Mouse (Mus musculus) erythroid progenitor cell, adult 5-6 weeks (primary cell): Measurements from ENCODE around the gene Rnaseh2c. TPM values are rescaled to one million over a fixed set of nuclear protein-coding genes. Genes with fewer than 3 reads are reported as not detected.

Experiments used
- ATAC-seq: replicated peaks from 2 replicates; pipeline ENCODE4 v1.8.0; 2016; ENCODE audit warnings: moderate number of reproducible peaks, mild to moderate bottlenecking, moderate TSS enrichment, inconsistent platforms; ENCODE audit not compliant: poor library complexity, low FRiP score, severe bottlenecking
- total RNA-seq, 2 experiments: library from RNA; stranded (forward) in 1 of 2; stranded (reverse) in 1 of 2; fragments of 150-400 nt in 1 of 2; fragments of 186-747, 209-891 nt in 1 of 2; gene quantifications; 2 replicates each; pipeline versions ENCODE4 v1.2.3 to v1.2.4; 2015 to 2017; ENCODE audit warnings: low replicate concordance in 2 of 2

Gene Rnaseh2c
- total RNA-seq (2015; ENCODE audit: low replicate concordance) (87.2 and 123 TPM in 2 replicates), total RNA-seq (2017; ENCODE audit: low replicate concordance) (36.2 and 100.0 TPM in 2 replicates)

DNA sequence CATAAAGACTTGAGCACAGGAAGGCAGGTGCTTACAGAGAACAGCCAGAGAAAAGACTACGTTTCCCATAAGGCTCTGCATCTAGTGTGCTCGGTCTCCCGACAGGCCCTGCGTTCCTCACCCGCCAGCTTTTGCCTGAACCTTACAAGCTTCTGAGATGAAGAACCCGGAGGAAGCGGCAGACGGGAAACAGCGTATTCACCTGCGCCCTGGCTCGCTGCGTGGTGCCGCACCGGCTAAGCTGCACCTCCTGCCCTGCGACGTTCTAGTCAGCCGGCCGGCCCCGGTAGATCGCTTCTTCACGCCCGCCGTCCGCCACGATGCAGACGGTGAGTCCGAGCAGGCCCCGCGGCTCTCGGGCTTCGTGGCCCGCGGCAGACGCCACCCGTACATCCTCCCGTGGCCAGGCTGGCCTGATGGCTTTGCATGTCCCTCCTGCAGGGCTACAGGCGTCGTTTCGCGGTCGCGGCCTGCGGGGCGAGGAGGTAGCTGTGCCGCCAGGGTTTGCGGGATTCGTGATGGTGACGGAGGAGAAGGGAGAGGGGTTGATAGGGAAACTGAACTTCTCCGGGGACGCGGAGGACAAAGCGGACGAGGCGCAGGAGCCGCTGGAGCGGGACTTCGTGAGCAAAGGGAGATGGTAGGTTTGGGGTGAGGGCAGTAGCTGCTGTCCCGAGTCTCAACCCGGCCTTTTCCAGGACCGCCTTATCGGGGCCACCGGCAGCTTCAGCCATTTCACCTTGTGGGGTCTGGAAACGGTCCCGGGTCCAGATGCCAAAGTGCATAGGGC, at the start of gene Rnaseh2c:
Gene Rnaseh2c (plus strand): TSS at position 122 of the 790 bp plus-strand sequence.
- peak; percentile 91 for ATAC-seq

DNA sequence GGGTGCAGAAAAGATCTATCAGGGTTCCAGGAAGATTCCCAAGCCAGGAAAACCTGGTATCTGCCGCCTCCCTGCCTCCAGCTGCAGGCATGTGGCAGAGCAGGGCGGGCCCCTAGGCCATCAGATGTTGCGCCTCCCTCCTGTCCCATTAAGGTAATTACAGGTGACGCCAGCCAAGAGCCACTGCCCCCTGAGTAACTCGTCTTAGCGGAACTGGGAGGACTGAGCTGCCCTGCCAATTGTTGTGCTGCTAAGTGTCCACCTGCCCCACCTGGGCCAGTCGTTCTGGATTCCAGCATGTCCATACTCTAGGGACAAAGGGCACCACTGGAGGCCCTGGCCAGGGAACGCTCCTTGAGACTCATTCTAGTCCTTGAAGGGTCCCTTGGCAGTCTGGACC, 47.9 kb upstream of the Rnaseh2c start:
- no peak for ATAC-seq

DNA sequence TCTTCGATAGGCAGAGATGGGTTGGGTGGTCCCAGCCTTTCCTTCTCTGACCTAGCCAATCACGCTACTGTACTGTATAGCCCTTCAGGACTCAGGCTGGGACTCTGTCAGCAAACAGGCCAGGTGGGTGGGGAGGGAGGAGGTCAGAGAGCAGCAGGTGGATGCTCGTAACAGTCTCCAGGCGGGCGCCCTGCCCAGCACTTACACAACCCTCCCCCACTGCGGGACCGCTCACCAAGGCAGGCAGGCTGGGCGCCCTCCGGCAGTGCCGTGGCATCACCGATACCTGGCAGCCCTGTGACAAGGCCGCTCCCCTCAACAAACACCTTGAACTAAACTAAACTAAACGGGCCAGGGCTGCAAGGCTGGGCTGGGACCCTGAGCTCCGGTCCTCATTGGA, 47.5 kb upstream of the Rnaseh2c start:
- ATAC-seq = no peak

DNA sequence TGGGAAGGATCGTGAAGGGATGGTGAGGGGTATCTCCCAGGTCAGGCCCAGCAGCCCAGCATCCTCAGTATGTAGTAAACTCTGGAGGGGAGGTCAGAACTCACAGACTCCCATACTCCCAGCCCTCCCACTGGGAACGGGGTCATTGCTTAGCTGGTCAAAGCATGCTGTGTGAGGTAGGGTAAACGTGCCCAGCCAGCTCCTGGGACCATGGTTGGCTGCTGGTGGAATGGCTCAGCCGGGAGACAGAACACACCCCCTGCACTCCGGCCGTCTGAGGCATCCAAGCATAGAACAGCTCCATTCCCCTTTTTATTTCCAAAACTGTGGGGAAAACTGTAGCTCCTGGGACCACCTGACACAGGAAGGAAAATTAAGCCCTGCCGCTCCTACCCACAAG, 43.5 kb upstream of the Rnaseh2c start:
- ATAC-seq = no peak

DNA sequence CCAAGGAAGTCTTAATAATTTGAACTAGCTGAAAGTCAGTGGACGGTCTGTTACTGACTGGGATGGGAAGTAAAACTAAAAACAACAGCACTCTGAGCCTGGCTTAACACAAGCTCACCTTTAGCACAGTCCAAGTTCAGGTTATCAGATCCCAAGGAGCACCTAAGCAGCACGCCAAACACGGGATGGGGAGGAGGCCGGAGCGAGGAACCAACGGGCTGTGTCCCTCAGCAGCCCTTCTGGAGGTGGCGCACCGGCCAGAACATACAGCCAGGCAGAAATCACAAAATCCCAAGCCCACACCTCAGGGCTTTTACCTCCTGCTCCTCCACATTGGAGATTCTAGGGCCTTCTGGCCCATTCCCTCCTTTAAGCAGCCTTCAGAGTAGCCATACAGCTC, 42.9 kb upstream of the Rnaseh2c start:
- no peak for ATAC-seq

DNA sequence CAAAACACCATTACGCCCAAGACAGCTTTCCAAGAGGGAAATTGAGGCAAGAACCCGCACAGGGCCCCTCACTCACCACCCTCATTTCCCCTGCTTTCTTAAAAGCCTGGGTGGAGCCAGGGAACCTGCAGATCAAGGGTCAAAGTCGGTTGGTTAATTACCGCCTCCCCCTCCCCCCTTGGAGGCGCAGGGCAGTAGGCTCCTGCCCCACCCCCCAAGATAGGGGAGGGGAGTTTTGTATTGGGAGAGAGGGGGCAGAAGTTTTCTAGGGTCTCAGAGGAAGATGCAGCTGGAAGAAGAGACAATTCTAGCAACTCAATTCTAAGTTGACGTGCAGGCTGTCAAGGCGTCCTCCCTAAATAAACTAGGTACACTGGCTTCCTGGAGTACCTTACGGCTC, 42.4 kb upstream of the Rnaseh2c start:
- no peak for ATAC-seq

DNA sequence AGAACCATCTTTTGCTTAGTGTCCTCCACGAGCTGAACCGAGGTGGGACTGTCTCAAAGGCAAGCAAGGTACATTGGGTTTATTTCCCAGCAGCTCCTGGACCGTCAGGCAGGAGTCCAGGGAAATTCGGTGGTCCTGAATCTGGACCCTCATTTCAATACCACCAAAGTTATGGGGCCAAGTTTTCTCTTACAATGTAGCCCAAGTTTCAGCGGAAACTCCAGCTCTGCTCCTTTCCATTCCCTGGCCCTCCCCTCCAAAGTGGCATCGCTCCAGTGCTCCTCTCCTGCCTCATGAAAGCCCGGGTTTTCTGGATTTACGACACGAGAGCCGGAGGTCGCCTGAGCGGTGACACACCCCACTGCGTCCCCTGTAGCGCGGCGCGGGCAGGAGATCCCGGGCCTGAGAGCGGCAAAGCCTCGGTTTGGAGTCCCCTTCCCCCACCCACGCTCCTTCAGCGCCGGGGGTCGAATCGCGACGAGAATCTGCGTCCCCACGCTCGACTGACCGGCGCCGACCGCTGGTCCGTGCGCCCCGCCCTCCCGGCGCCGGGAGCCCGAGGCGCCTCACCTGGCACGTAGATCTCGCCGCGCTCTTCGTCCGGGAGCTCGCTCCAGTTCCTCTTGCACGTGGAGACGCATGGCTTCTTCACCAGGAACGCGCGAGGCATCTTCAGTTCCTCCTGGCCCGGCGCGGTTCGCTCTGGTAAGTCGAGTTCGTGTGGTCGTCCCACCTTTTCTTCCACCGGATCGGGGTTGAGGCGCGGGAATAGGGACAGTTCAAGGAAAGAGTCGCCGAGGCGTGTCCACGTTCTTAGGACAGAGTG, 41.8 kb upstream of the Rnaseh2c start:
- ATAC-seq = no peak

DNA sequence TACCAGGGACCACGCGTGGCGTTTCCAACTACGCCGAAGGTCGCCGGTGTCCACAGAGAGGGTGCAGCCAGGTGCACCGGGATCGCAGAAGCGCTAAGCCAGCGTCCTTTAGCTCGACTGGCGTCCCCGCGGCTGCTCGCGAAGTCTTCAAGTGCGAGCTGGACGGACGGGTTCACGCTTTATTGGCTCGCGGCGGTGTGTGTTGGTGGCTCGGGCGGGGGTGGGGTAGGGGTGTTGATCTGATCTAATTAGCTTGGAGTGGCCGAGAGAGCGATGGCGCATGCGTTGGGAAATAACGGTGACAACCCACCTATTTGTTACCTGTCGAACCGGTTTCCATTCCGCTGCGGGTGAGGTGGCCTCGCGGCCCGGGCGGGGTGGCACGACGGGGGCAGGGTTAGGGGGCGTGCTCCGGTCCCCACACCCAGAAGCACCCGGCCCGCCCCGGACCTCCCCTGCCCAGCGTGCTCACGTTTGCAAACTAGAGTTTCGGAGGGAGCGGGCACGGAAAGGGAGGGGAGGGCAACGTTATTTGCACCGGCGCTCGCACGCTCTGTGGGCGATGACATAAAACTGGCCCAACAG, 41.1 kb upstream of the Rnaseh2c start, which contains the start of gene Ovol1:
Gene Ovol1 (minus strand): TSS at position 190 of the 585 bp plus-strand sequence.
- no peak for ATAC-seq

DNA sequence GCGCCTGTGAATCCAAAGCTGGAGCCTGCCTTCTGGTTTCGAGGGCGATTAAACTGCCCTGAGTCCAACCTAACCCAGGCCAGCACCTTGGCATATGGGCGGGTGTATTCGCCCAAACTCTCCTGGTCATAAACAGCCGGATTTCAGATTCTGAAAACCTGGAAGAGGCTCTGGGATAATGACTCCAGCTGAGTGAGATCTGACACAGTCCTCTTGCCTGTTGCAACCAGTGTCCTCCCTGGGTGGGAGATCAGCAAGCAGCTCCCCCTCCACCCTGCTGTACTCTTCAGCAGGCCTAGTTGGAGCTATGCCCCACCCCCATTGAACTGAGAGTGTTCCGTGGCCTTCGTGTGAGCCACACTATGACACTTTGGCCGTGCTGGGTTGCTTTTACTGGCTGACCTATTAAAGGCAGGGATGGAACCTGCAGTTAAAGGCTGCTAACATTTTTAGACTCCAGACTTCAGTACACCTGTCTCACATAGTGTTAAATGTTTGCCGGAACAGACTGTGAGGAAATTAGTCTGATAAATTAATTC, 40.4 kb upstream of the Rnaseh2c start:
- no peak for ATAC-seq

DNA sequence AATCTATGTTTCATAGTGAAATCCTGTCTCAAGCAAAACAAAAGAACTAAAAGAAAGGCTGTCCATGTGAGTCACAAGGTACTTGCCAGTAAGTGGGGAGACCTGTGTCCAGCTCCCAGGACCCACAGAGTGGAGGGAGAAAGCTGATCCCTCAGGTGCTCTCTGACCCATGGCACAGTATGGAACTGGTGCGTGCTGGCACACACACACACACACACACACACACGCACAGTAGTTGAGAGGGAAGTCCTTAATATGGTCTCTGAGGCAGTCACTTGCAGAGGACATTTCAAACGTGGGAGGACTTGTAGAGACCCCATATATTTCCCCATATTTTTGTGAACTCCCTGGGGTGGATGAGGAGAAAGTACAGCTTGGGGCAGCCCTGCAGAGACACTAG, 39.8 kb upstream of the Rnaseh2c start:
- ATAC-seq = no peak

DNA sequence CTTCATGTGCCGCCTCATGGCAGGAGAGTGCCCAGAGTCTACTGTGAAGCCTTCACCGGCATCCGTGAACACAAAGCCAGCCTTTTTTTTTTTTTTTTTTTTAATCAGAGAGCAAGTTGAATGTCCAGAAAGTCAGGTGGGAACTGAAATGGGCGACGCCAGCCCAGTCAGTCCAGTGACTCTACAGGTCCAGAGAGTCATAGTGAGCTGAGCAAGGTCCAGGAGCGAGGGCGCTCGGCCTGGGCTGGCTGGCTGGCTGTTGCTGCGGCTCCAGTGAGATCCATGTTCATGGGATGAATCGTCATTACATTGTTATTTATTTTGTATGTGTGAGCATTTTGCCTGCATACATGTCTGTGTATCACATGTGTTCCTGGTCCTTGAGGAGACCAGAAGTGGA, 38.9 kb upstream of the Rnaseh2c start:
- ATAC-seq = no peak

DNA sequence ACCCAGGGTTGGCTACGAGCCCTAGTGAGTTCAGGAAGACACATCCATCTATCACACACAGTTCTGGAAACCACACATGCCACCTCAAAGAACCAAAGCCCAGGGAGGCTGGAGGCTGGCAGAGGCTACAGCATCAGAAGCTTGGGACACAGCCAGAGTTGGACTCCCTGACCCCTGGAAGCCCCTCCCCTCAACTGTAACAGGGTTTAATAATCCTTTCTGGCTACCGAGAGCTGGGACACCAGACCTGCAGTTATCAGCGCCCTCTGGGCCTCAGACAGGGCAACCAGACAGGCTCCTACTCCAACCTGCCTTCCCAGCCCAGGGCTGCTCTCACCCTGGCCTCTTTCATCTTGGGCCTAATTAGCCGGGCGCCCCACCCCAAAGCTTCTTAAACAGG, 35.4 kb upstream of the Rnaseh2c start:
- no peak for ATAC-seq

DNA sequence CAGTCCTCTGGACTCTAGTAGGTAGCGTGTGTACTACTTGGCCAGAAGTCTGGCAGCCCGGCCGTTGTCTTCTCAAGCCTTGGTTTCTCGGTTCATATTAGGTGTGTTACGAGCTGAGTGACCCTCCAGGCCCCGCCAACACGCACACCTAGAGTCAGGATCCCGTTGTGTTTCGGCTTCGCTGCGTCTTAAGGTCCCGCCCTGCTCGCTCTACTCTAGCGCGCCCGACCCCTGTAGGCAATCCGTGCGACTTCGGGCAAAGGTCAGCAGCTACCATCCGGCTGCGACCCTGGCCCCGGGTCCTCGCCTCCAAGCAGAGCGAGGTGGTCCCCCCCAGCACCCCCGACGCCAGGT, 34.5 kb upstream of the Rnaseh2c start:
- ATAC-seq = peak; percentile 2; the same call in 1 of the 2 replicates

DNA sequence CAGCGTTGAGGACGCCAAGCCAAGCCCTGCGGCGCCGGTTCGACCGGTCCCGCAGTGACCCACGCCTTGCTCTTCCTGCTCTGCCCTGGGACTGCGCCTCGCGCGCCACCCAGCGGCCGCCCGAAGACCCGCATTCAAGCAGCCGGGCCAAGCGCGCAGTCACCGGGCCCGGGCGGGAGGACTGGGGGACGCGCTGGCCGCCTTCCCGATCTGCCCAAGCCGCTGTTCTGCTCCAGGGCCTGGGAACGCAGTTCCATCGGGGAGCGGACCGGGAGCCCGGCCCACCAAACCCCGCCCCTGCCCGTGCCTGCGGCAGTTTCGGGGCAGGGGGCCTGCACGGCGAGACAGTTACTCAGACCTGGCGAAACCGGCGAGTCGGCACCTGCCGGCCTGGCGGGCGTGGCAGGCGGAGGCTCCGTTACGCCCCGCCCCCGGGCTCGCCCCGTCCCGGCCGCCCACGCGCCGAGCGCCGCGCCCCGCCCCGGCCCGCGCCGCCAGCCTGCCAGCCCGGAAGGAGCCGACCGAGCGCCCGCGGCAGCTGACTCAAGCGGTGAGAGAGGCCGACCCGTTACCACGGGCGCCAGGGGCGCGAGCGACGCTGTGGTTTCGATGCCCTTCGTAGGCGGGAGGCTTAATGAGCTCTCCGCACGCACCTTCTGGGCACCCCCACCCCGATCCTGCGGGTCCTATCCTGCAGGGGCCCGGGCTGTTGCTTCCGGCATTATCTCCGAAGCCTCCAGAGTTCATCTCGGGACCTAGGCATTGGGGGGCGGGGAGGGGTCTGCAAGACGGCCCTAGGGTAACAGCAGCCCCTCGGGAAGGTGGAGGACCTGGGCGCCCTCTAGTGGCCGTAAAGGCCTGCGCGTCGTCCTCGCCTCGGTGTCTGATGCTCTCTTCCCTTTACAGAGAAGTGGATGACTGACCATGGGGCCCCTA, 33.9 kb upstream of the Rnaseh2c start, which contains the start of gene Ap5b1:
Gene Ap5b1 (plus strand): TSS at position 492 of the 936 bp plus-strand sequence.
- peak; percentile 73 for ATAC-seq

DNA sequence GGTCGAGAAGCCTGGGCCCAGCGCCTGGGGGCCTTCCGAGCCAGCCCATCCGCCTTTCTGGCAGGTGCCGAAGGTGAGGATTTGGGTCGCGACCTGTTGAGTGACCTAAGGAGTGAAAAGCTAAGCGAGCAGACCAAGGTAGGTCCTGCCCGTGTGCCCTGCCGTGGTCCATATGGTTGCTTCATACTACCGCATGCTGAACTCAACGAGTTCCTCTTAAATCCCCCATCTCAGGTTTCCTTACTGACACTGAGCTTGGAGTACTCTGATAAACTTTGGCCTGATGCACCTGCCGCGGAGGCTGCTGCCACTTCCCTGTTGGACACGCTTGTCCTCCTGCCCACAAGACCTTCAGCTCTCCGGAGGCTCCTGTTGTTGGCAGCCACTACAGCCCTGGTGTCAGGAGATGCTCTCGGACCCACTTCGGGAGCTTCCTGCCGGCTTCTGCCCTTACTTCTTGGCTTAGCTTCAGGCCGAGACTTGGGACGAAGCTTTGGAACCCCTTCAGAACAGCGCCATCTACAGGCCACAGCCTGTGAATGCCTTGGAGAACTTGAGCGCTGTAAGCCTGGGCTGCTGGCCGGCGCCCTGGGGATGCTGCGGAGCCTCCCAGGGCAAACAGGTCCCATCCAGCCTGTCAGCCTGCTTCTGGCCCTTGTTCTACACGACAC, 33.1 kb upstream of the Rnaseh2c start:
- peak; percentile 70 for ATAC-seq

DNA sequence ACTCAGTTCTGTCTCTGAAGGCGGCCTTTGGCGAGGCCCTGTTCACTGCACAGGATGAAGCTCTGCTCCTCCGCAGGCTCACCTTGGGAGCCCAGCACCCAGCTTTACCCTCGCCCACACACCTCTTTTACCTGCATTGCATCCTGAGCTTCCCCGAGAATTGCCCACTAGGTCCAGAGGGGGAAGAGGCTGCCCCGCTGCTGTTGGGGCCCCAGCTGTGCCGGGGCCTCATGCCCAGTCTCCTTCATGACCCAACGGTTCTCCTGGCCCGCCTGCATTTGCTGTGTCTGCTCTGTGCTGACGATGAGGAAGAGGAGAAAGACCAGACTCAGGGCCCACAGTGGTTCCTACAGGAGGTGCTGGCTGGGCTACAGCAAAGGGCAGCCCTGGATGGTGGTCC, 32.2 kb upstream of the Rnaseh2c start:
- no peak for ATAC-seq

DNA sequence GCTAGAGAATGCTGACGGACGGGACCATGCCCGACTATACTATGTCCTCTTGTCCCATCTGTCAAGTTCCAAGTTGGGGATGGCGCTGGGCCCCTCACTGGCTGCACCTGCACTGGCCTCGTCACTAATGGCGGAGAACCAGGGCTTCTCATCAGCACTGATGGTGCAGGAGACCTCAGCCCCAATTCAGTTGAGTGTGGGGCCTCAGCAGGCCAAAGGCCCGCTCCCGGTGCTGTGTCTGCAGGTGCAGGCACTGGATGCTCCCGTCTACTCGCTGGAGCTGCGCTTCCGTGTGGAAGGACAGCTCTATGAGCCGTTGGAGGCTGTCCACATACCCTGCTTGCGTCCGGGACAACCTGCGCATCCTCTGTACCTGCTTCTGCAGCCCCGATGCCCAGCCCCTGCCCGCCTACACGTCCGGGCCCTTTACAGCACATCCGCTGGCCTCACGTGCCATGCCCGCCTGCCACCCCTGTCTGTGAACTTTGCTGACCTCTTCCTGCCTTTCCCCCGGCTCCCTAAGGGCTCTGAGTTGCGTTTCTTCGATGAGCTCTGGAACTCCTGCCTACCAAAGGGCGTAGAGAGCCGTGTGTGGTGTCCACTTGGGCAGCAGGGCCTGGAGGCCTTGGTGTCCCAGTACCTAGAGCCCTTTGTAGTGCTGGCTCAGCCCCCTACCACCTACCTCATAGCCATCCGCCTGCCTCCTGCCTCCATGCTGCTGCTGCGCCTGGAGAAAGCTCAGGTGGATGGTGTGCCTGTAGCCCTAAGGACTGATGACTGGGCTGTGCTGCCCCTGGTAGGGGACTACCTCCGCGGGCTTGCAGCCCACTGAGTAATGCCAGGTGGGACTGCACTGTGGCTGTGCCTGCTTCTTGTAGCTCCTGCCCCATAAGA, 31.1 kb upstream of the Rnaseh2c start:
- no peak for ATAC-seq

DNA sequence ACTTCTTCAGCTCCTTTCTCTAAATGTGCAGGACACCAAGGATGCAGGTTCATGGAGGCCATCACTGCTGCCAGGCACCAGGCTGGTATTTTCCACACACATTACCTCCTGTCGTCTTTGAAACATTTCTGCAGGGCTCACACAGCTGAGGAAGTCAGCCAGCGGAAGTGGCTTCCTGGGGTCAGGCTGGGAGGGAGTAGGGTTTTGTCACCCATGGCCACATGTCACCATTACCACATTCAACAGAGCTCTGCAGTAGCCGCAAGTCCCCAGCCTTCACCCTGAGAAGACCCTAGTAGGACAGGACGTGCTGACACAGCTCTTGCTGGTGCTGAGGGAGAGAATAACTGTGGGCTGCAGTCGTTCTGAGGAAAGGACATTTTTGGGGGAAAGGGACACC, 29.8 kb upstream of the Rnaseh2c start:
- no peak for ATAC-seq
